Comparison of ENCODE assay signal across 8 mouse cellular contexts in genomic region chr11:107479862-107480203, GRCm38 (mm10). TPM values are rescaled to one million over a fixed set of nuclear protein-coding genes. Genes with fewer than 3 reads are reported as not detected.
A peak's percentile ranks its signal among the peaks of the same experiment; 100 is the strongest.
DNase-seq lines count a peak whose midpoint lies in the region; ATAC-seq and TF ChIP-seq lines count a peak whose summit lies in the region.

No protein-coding gene starts in this region.

- under 1% methylated on average over 10 of the region's 10 CpGs for WGBS in heart, embryonic 15.5 days
- WGBS in hindbrain, embryonic 10.5 days, result under 1% methylated on average over 10 of the region's 10 CpGs
- 1% methylated on average over 10 of the region's 10 CpGs for WGBS in midbrain, embryonic 10.5 days

- H3K4me3 ChIP-seq in heart, embryonic 15.5 days, result peak overlapping the region; percentile 93
- H3K4me3 ChIP-seq in G1E (ENCODE audit: low read depth, low read length), result peak overlapping the region; percentile 99
- H3K4me3 ChIP-seq in hindbrain, embryonic 10.5 days, result peak overlapping the region; percentile 81
- H3K4me3 ChIP-seq in midbrain, embryonic 10.5 days, result peak overlapping the region; percentile 72

- ATAC-seq in heart, embryonic 15.5 days (replicated peaks; ENCODE audit: insufficient number of reproducible peaks, insufficient read depth, low FRiP score, low read depth), result 0 out of 2 replicates have a peak, but pooled peaks have one; percentile 1
- no peak for ATAC-seq in G1E (ENCODE audit: extremely low read depth, insufficient number of reproducible peaks, low FRiP score, poor library complexity, severe bottlenecking)
- no peak for ATAC-seq in frontal cortex, adult (ENCODE audit: low TSS enrichment)

- peak overlapping the region; percentile 64 for H3K4me2 ChIP-seq in heart, embryonic 15.5 days

- no peaks in the 10 kb centered on the region for H3K9me3 ChIP-seq in heart, embryonic 15.5 days (replicated peaks)
- no peaks in the 10 kb centered on the region for H3K9me3 ChIP-seq in G1E (replicated peaks)
- no peaks in the 10 kb centered on the region for H3K9me3 ChIP-seq in hindbrain, embryonic 10.5 days
- no peaks in the 10 kb centered on the region for H3K9me3 ChIP-seq in midbrain, embryonic 10.5 days (replicated peaks)

- H3K9ac ChIP-seq in heart, embryonic 15.5 days, result peak overlapping the region; percentile 99

- DNase-seq in heart, adult 8-10 months (ENCODE audit: low spot score), result no peak
- DNase-seq in G1E (ENCODE audit: low spot score), result no peak
- no peak for DNase-seq in hindbrain, embryonic 10.5 days (ENCODE audit: low spot score)
- no peak for DNase-seq in midbrain, embryonic 10.5 days (ENCODE audit: low spot score)
- no peak for DNase-seq in T-cell, adult 2 months (ENCODE audit: low spot score)
- DNase-seq in c-Kit-positive CD71-positive TER-119-positive erythroid progenitor cells, embryonic 14.5 days (ENCODE audit: low spot score), result no peak

- peaks cover 14% of the 10 kb centered on the region for H3K4me1 ChIP-seq in heart, embryonic 15.5 days (replicated peaks)
- peaks cover 33% of the 10 kb centered on the region for H3K4me1 ChIP-seq in G1E (ENCODE audit: insufficient read depth, low read depth, low read length)
- peaks cover 18% of the 10 kb centered on the region for H3K4me1 ChIP-seq in hindbrain, embryonic 10.5 days (replicated peaks)
- H3K4me1 ChIP-seq in midbrain, embryonic 10.5 days, result peaks cover 18% of the 10 kb centered on the region

- H3K36me3 ChIP-seq in heart, embryonic 15.5 days, result peaks cover 4% of the 10 kb centered on the region; the same call in 1 of the 2 replicates
- peaks cover 31% of the 10 kb centered on the region for H3K36me3 ChIP-seq in G1E (replicated peaks)
- H3K36me3 ChIP-seq in hindbrain, embryonic 10.5 days, result peaks cover 8% of the 10 kb centered on the region
- peaks cover 9% of the 10 kb centered on the region for H3K36me3 ChIP-seq in midbrain, embryonic 10.5 days

- peak overlapping the region; percentile 87 for H3K27ac ChIP-seq in heart, embryonic 15.5 days
- H3K27ac ChIP-seq in hindbrain, embryonic 10.5 days, result peak overlapping the region; percentile 92
- peak overlapping the region; percentile 91 for H3K27ac ChIP-seq in midbrain, embryonic 10.5 days (replicated peaks)

- no peaks in the 10 kb centered on the region for H3K27me3 ChIP-seq in heart, embryonic 15.5 days
- no peaks in the 10 kb centered on the region for H3K27me3 ChIP-seq in G1E (ENCODE audit: insufficient read depth, low read length)
- H3K27me3 ChIP-seq in hindbrain, embryonic 10.5 days (ENCODE audit: insufficient read depth, poor library complexity, severe bottlenecking), result no peaks in the 10 kb centered on the region
- H3K27me3 ChIP-seq in midbrain, embryonic 10.5 days (ENCODE audit: low read depth, poor library complexity, severe bottlenecking), result no peaks in the 10 kb centered on the region

- TF ChIP-seq CTCF in G1E (IDR thresholded peaks at IDR 0.05; ENCODE audit: low read depth, low read length), result no peak

RNA-seq across cellular contexts. Expression of gene Psmd12, which starts 0.5 kb away (rescaled TPM):
- polyA plus RNA-seq in heart, embryonic 15.5 days (2015; fragmentation: Nextera tagmentation; extraction: Ambion mirVana), result 132 and 134 TPM in 2 replicates
- total RNA-seq in heart, adult 8-10 months (2022), result 100 to 1,000 TPM in 1 of 4 experiments, 10 to 100 TPM in 3; 88.4 to 102 (median 91.0) TPM
- total RNA-seq in G1E (2014; fragmentation: Nextera tagmentation), result 77.4 and 90.2 TPM in 2 replicates
- 116 and 121 TPM in 2 replicates for total RNA-seq in G1E (2017)
- 31.4 and 39.1 TPM in 2 replicates for polyA plus RNA-seq in G1E (2012)
- 188 and 220 TPM in 2 replicates for polyA plus RNA-seq in hindbrain, embryonic 10.5 days (2016; fragmentation: Nextera tagmentation; extraction: Ambion mirVana)
- 221 and 237 TPM in 2 replicates for polyA plus RNA-seq in midbrain, embryonic 10.5 days (2016; fragmentation: Nextera tagmentation; extraction: Ambion mirVana)

RNA-seq across cellular contexts. Expression of gene Pitpnc1, which starts 9.3 kb away (rescaled TPM):
- polyA plus RNA-seq in heart, embryonic 15.5 days (2015; fragmentation: Nextera tagmentation; extraction: Ambion mirVana), result 15.2 and 18.0 TPM in 2 replicates
- total RNA-seq in heart, adult 8-10 months (2022), result 10 to 100 TPM; 69.0 to 82.6 (median 74.0) TPM
- total RNA-seq in G1E (2014; fragmentation: Nextera tagmentation), result 53.5 and 54.8 TPM in 2 replicates
- total RNA-seq in G1E (2017), result 27.9 and 31.5 TPM in 2 replicates
- polyA plus RNA-seq in G1E (2012), result 9.9 and 10.1 TPM in 2 replicates
- polyA plus RNA-seq in hindbrain, embryonic 10.5 days (2016; fragmentation: Nextera tagmentation; extraction: Ambion mirVana), result 21.9 and 22.8 TPM in 2 replicates
- polyA plus RNA-seq in midbrain, embryonic 10.5 days (2016; fragmentation: Nextera tagmentation; extraction: Ambion mirVana), result 20.4 and 26.1 TPM in 2 replicates
